Mouse (Mus musculus): ENCODE measurements around the gene Arl15. TPM values are rescaled to one million over a fixed set of nuclear protein-coding genes. Genes with fewer than 3 reads are reported as not detected.

Arl15 gene
- polyA plus RNA-seq, 1 experiment from 2014 or later: 5.3 TPM

GRCm38 (mm10) chr13:113915700-113916099 is 121.4 kb downstream of the Arl15 start:
- WGBS (ENCODE audit: insufficient replicate concordance): 86% methylated on average over 14 of the region's 14 CpGs
- Histone ChIP-seq H3K9ac (no peak overlapping the region), H3K4me1 (no peaks in the 10 kb centered on the region), H3K4me3 (no peak overlapping the region), H3K27ac (no peak overlapping the region), H3K27me3 (replicated peaks) (no peaks in the 10 kb centered on the region), H3K9me3 (replicated peaks) (no peaks in the 10 kb centered on the region), H3K4me2 (no peak overlapping the region), H3K36me3 (peaks cover 6% of the 10 kb centered on the region; the same call in 1 of the 2 replicates)
- ATAC-seq: no peak

- WGBS (ENCODE audit: insufficient replicate concordance): 84% methylated on average over 5 of the region's 5 CpGs
- no peak overlapping the region for H3K4me2 ChIP-seq
- ATAC-seq: no peak
Observed at GRCm38 (mm10) chr13:113916761-113917160, 122.5 kb downstream of the Arl15 start.

GRCm38 (mm10) chr13:113917376-113917775 is 123.1 kb downstream of the Arl15 start:
- no peak overlapping the region for H3K4me3 ChIP-seq
- no peak overlapping the region for H3K9ac ChIP-seq
- H3K27ac ChIP-seq: no peak overlapping the region
- H3K27me3 ChIP-seq (replicated peaks): no peaks in the 10 kb centered on the region
- no peaks in the 10 kb centered on the region for H3K9me3 ChIP-seq (replicated peaks)
- H3K4me2 ChIP-seq: no peak overlapping the region
- no peaks in the 10 kb centered on the region for H3K4me1 ChIP-seq
- 89% methylated on average over 6 of the region's 6 CpGs for WGBS (ENCODE audit: insufficient replicate concordance)
- no peak for ATAC-seq
- peaks cover 6% of the 10 kb centered on the region for H3K36me3 ChIP-seq

More at GRCm38 (mm10) chr13:113916761-113917160, 122.5 kb downstream of the Arl15 start:
- no peaks in the 10 kb centered on the region for H3K9me3 ChIP-seq (replicated peaks)
- no peak overlapping the region for H3K9ac ChIP-seq
- no peaks in the 10 kb centered on the region for H3K4me1 ChIP-seq
- peaks cover 6% of the 10 kb centered on the region; the same call in 1 of the 2 replicates for H3K36me3 ChIP-seq
- no peak overlapping the region for H3K27ac ChIP-seq
- H3K27me3 ChIP-seq (replicated peaks): no peaks in the 10 kb centered on the region
- H3K4me3 ChIP-seq: no peak overlapping the region

GRCm38 (mm10) chr13:113917868-113918411 is 123.6 kb downstream of the Arl15 start:
- Histone ChIP-seq H3K9me3 (replicated peaks) (no peaks in the 10 kb centered on the region), H3K4me3 (no peak overlapping the region), H3K27ac (no peak overlapping the region), H3K4me1 (no peaks in the 10 kb centered on the region), H3K36me3 (peaks cover 7% of the 10 kb centered on the region), H3K9ac (no peak overlapping the region), H3K27me3 (replicated peaks) (no peaks in the 10 kb centered on the region), H3K4me2 (no peak overlapping the region)
- ATAC-seq: no peak
- 83% methylated on average over 15 of the region's 15 CpGs for WGBS (ENCODE audit: insufficient replicate concordance)

- no peak for ATAC-seq
- no peak overlapping the region for H3K27ac ChIP-seq
- no peak overlapping the region for H3K4me2 ChIP-seq
- no peaks in the 10 kb centered on the region for H3K4me1 ChIP-seq
- H3K9ac ChIP-seq: no peak overlapping the region
- no peaks in the 10 kb centered on the region for H3K27me3 ChIP-seq (replicated peaks)
- 81% methylated on average over 7 of the region's 7 CpGs for WGBS (ENCODE audit: insufficient replicate concordance)
- no peaks in the 10 kb centered on the region for H3K9me3 ChIP-seq (replicated peaks)
- H3K4me3 ChIP-seq: no peak overlapping the region
- H3K36me3 ChIP-seq: peaks cover 14% of the 10 kb centered on the region
Observed at GRCm38 (mm10) chr13:113918668-113919067, 124.4 kb downstream of the Arl15 start.

- WGBS (ENCODE audit: insufficient replicate concordance): 87% methylated on average over 4 of the region's 4 CpGs
- Histone ChIP-seq H3K9me3 (replicated peaks) (no peaks in the 10 kb centered on the region), H3K4me3 (no peak overlapping the region), H3K27ac (no peak overlapping the region), H3K27me3 (replicated peaks) (no peaks in the 10 kb centered on the region), H3K4me2 (no peak overlapping the region), H3K9ac (no peak overlapping the region), H3K36me3 (peaks cover 6% of the 10 kb centered on the region; the same call in 1 of the 2 replicates), H3K4me1 (peaks cover 11% of the 10 kb centered on the region)
- no peak for ATAC-seq
Observed at GRCm38 (mm10) chr13:113935697-113936096, 141.4 kb downstream of the Arl15 start.

- WGBS (ENCODE audit: insufficient replicate concordance): 83% methylated on average over 5 of the region's 5 CpGs
- peaks cover 11% of the 10 kb centered on the region for H3K4me1 ChIP-seq
- no peak overlapping the region for H3K4me3 ChIP-seq
- H3K27ac ChIP-seq: no peak overlapping the region
- H3K36me3 ChIP-seq: peaks cover 6% of the 10 kb centered on the region; the same call in 1 of the 2 replicates
- no peak overlapping the region for H3K9ac ChIP-seq
- H3K9me3 ChIP-seq (replicated peaks): no peaks in the 10 kb centered on the region
- ATAC-seq: no peak
- H3K27me3 ChIP-seq (replicated peaks): no peaks in the 10 kb centered on the region
- H3K4me2 ChIP-seq: no peak overlapping the region
Observed at GRCm38 (mm10) chr13:113937231-113937630, 142.9 kb downstream of the Arl15 start.

- WGBS (ENCODE audit: insufficient replicate concordance): 86% methylated on average over 9 of the region's 9 CpGs
- no peak for ATAC-seq
- no peak overlapping the region for H3K27ac ChIP-seq
- peaks cover 11% of the 10 kb centered on the region for H3K4me1 ChIP-seq
- no peak overlapping the region for H3K9ac ChIP-seq
- H3K4me3 ChIP-seq: no peak overlapping the region
- peaks cover 6% of the 10 kb centered on the region; the same call in 1 of the 2 replicates for H3K36me3 ChIP-seq
- no peak overlapping the region for H3K4me2 ChIP-seq
- no peaks in the 10 kb centered on the region for H3K27me3 ChIP-seq (replicated peaks)
- no peaks in the 10 kb centered on the region for H3K9me3 ChIP-seq (replicated peaks)
Observed at GRCm38 (mm10) chr13:113938561-113938960, 144.3 kb downstream of the Arl15 start.

GRCm38 (mm10) chr13:113939097-113939496 is 144.8 kb downstream of the Arl15 start:
- WGBS (ENCODE audit: insufficient replicate concordance): 57% methylated on average over 10 of the region's 10 CpGs
- peak; percentile 37; the same call in 1 of the 2 replicates for ATAC-seq
- no peak overlapping the region for H3K27ac ChIP-seq
- H3K4me3 ChIP-seq: no peak overlapping the region
- H3K27me3 ChIP-seq (replicated peaks): no peaks in the 10 kb centered on the region
- H3K4me2 ChIP-seq: no peak overlapping the region
- no peak overlapping the region for H3K9ac ChIP-seq
- H3K9me3 ChIP-seq (replicated peaks): no peaks in the 10 kb centered on the region
- peaks cover 6% of the 10 kb centered on the region; the same call in 1 of the 2 replicates for H3K36me3 ChIP-seq
- H3K4me1 ChIP-seq: peaks cover 11% of the 10 kb centered on the region

- ATAC-seq: no peak
- H3K36me3 ChIP-seq: peaks cover 6% of the 10 kb centered on the region; the same call in 1 of the 2 replicates
- H3K9me3 ChIP-seq (replicated peaks): no peaks in the 10 kb centered on the region
- peaks cover 11% of the 10 kb centered on the region for H3K4me1 ChIP-seq
- 71% methylated on average over 3 of the region's 3 CpGs for WGBS (ENCODE audit: insufficient replicate concordance)
- H3K27ac ChIP-seq: no peak overlapping the region
- no peak overlapping the region for H3K4me3 ChIP-seq
- H3K4me2 ChIP-seq: no peak overlapping the region
- H3K9ac ChIP-seq: no peak overlapping the region
- no peaks in the 10 kb centered on the region for H3K27me3 ChIP-seq (replicated peaks)
Observed at GRCm38 (mm10) chr13:113939681-113940080, 145.4 kb downstream of the Arl15 start.

- ATAC-seq: no peak
- no peak overlapping the region for H3K27ac ChIP-seq
- H3K36me3 ChIP-seq: peaks cover 3% of the 10 kb centered on the region; the same call in 1 of the 2 replicates
- 90% methylated on average over 7 of the region's 7 CpGs for WGBS (ENCODE audit: insufficient replicate concordance)
- no peak overlapping the region for H3K4me3 ChIP-seq
- H3K9ac ChIP-seq: no peak overlapping the region
- H3K4me2 ChIP-seq: no peak overlapping the region
- H3K4me1 ChIP-seq: peaks cover 11% of the 10 kb centered on the region
- no peaks in the 10 kb centered on the region for H3K27me3 ChIP-seq (replicated peaks)
- H3K9me3 ChIP-seq (replicated peaks): no peaks in the 10 kb centered on the region
Observed at GRCm38 (mm10) chr13:113940151-113940550, 145.8 kb downstream of the Arl15 start.

GRCm38 (mm10) chr13:113941943-113942342 is 147.6 kb downstream of the Arl15 start:
- Histone ChIP-seq H3K27ac (no peak overlapping the region), H3K4me1 (peaks cover 11% of the 10 kb centered on the region), H3K9me3 (replicated peaks) (no peaks in the 10 kb centered on the region), H3K27me3 (replicated peaks) (no peaks in the 10 kb centered on the region), H3K9ac (no peak overlapping the region), H3K4me2 (no peak overlapping the region), H3K36me3 (peaks cover 3% of the 10 kb centered on the region; the same call in 1 of the 2 replicates), H3K4me3 (no peak overlapping the region)
- WGBS (ENCODE audit: insufficient replicate concordance): 80% methylated on average over 3 of the region's 3 CpGs
- ATAC-seq: no peak

GRCm38 (mm10) chr13:113947546-113947945 is 153.2 kb downstream of the Arl15 start:
- no peak overlapping the region for H3K4me3 ChIP-seq
- H3K9ac ChIP-seq: no peak overlapping the region
- no peak for ATAC-seq
- no peaks in the 10 kb centered on the region for H3K36me3 ChIP-seq
- no peaks in the 10 kb centered on the region for H3K9me3 ChIP-seq (replicated peaks)
- no peak overlapping the region for H3K4me2 ChIP-seq
- no peak overlapping the region for H3K27ac ChIP-seq
- no peaks in the 10 kb centered on the region for H3K27me3 ChIP-seq (replicated peaks)
- 69% methylated on average over 4 of the region's 4 CpGs for WGBS (ENCODE audit: insufficient replicate concordance)
- H3K4me1 ChIP-seq: no peaks in the 10 kb centered on the region
